ENCODE assay signal across 20 mouse cellular contexts in the genomic region with DNA sequence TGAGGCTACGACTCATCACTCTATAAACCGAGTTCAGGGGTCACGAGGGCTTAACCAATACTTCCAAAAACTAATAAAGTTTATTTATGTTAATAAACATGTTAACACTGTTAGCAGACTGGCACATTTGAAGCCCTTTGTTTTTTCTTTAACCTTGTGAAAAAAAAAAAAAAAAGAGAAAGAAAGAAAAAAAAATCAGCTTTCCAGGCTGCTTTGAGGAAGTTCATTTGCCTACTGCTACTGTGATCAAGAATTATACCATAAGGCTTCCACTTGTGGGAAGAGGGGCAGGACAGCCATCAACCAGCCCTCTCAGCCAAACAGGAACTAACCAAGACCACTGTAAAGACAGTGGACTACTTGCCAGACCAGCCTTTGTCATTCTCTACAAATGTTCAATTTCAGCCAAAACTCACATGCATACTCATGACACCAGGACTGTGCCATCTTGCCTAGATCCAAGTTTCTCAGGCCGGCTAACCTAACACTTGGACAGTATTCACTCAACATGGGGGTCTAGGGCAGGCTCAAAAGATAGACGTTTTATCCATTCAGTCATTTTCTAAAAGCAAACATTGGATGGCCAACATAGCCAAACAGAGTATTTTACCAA. TPM values are rescaled to one million over a fixed set of nuclear protein-coding genes. Genes with fewer than 3 reads are reported as not detected.
DNase-seq lines count a peak whose midpoint lies in the region; ATAC-seq and TF ChIP-seq lines count a peak whose summit lies in the region.
"Had no signal": no experiment of that assay in that cellular context is flagged by ENCODE, and none has a peak within 500 bp of the region (broad histone marks: within the 10 kb centered on the region; RNA-seq: fewer than 3 reads in every experiment).

No protein-coding gene starts in this region.

- no peak for TF ChIP-seq EP300 in liver, postnatal 0 days (IDR thresholded peaks at IDR 0.05; ENCODE audit: low read depth)

- ATAC-seq in liver, postnatal 0 days: no peak
- ATAC-seq: forebrain, embryonic 15.5 days; hindbrain, embryonic 16.5 days; intestine, postnatal 0 days; Patski had no signal

- H3K4me1 ChIP-seq in liver, postnatal 0 days (ENCODE audit: insufficient read depth): peaks cover 13% of the 10 kb centered on the region
- H3K4me1 ChIP-seq: kidney, embryonic 15.5 days had no signal

- no peak for DNase-seq in liver, postnatal 0 days
- DNase-seq in liver (no peak), A20 (ENCODE audit: low read depth, low spot score) (peak; percentile 42), adipocyte (ENCODE audit: low spot score) (peak; percentile 24)
- DNase-seq in induced T-regulatory cell, adult 2 months (ENCODE audit: low read depth): peak; percentile 24
- no peak for DNase-seq in urinary bladder, adult 2 months (ENCODE audit: low spot score)
- no peak for DNase-seq in right cerebral cortex, postnatal 14 days
- DNase-seq in heart, postnatal 36 days: no peak
- DNase-seq: adrenal gland, adult 8-10 months; cerebellum, adult 8-10 months; heart, adult 11 months; kidney, postnatal 36 days; lung, postnatal 14 days had no signal

- H3K36me3 ChIP-seq in liver, postnatal 0 days (replicated peaks; ENCODE audit: insufficient read depth, low read length): no peaks in the 10 kb centered on the region
- H3K36me3 ChIP-seq: embryonic facial prominence, embryonic 15.5 days; forebrain, embryonic 15.5 days had no signal

- H3K27ac ChIP-seq in liver, postnatal 0 days (ENCODE audit: low read depth): no peak overlapping the region
- H3K27ac ChIP-seq: embryonic facial prominence, embryonic 15.5 days; forebrain, embryonic 15.5 days; kidney, embryonic 15.5 days had no signal

- no peak overlapping the region for H3K9ac ChIP-seq in liver, postnatal 0 days (replicated peaks)
- H3K9ac ChIP-seq: embryonic facial prominence, embryonic 15.5 days; forebrain, embryonic 15.5 days; kidney, embryonic 15.5 days had no signal

- WGBS in liver, postnatal 0 days (ENCODE audit: insufficient replicate concordance): 64% methylated on average over 5 of the region's 5 CpGs

- TF ChIP-seq CTCF in liver, postnatal 0 days (IDR thresholded peaks at IDR 0.05; ENCODE audit: low read depth): no peak

- 0 out of 2 replicates have a peak overlapping the region, but pooled peaks have one; percentile 87 for H3K4me2 ChIP-seq in liver, postnatal 0 days (ENCODE audit: low read depth, low read length)
- H3K4me2 ChIP-seq: embryonic facial prominence, embryonic 15.5 days; forebrain, embryonic 15.5 days; kidney, embryonic 15.5 days; midbrain, embryonic 11.5 days had no signal

- intact Hi-C loops in heart, postnatal 36 days (cut with DNase I): loop anchor here (10.0 kb wide), 2 partner anchors 609 to 669 kb away; a partner anchor contains a TSS

- no peaks in the 10 kb centered on the region for H3K9me3 ChIP-seq in liver, postnatal 0 days (ENCODE audit: low read length)
- H3K9me3 ChIP-seq: embryonic facial prominence, embryonic 15.5 days; forebrain, embryonic 15.5 days; kidney, embryonic 15.5 days had no signal

- H3K4me3 ChIP-seq in liver, postnatal 0 days (ENCODE audit: low read depth, low read length): no peak overlapping the region
- H3K4me3 ChIP-seq: embryonic facial prominence, embryonic 15.5 days; forebrain, embryonic 15.5 days had no signal

- H3K27me3 ChIP-seq in liver, postnatal 0 days (ENCODE audit: insufficient read depth, low read length): no peaks in the 10 kb centered on the region
- H3K27me3 ChIP-seq: embryonic facial prominence, embryonic 15.5 days; forebrain, embryonic 15.5 days; Patski had no signal

RNA-seq across cellular contexts. Expression of a gene that starts 2.5 kb away (rescaled TPM):
- polyA plus RNA-seq in liver, postnatal 0 days (2015; fragmentation: Nextera tagmentation; extraction: Ambion mirVana): 4.8 and 5.8 TPM in 2 replicates
- polyA plus RNA-seq in urinary bladder, adult 2 months (2012; rRNA removed): 14.7 and 15.9 TPM in 2 replicates
- total RNA-seq in heart, postnatal 36 days (2021): 10 to 100 TPM; 20.6 to 21.2 TPM

Comparison
In these comparisons a context has a peak if more than half of its experiments do, and no peak if none do; other contexts are left out.
1. DNase-seq: peak in A20 (single experiment), adipocyte (single experiment) and induced T-regulatory cell, adult 2 months (single experiment); none in liver, postnatal 0 days (single experiment), liver (single experiment), urinary bladder, adult 2 months (single experiment), right cerebral cortex, postnatal 14 days (single experiment) and heart, postnatal 36 days (0 of 2).